Mouse (Mus musculus) CH12.LX (cell line): ENCODE data around the gene Gm21964. TPM values are rescaled to one million over a fixed set of nuclear protein-coding genes. Genes with fewer than 3 reads are reported as not detected.

ENCODE experiments used
- DNase-seq: peaks from one replicate; pipeline ENCODE4 v3.0.0-alpha.2; 2013; ENCODE audit errors: extremely low read depth
- H3K27ac ChIP-seq: 2 replicates; pipeline ENCODE4 v1.5.1; 2012; ENCODE audit warnings: low read depth, mild to moderate bottlenecking, control low read depth, moderate library complexity; ENCODE audit not compliant: insufficient read depth
- H3K27me3 ChIP-seq: replicated peaks from 2 replicates; pipeline ENCODE3; 2012; ENCODE audit warnings: inconsistent platforms
- H3K36me3 ChIP-seq, 2 experiments: replicated peaks in 1 of 2; 2 replicates each; pipeline versions ENCODE3 to v1.6.1; 2012; ENCODE audit warnings: inconsistent platforms in 1 of 2, low read length in 1 of 2, mild to moderate bottlenecking in 1 of 2, mixed read lengths in 1 of 2, moderate library complexity in 1 of 2; ENCODE audit not compliant: control insufficient read depth in 1 of 2, insufficient read depth in 1 of 2
- H3K4me1 ChIP-seq, 2 experiments: 2 replicates each; pipeline ENCODE4 v1.6.1; 2012; ENCODE audit warnings: inconsistent platforms in 1 of 2, moderate library complexity in 1 of 2; ENCODE audit not compliant: insufficient read depth in 2 of 2, control insufficient read depth in 1 of 2
- H3K4me2 ChIP-seq: 2 replicates; pipeline ENCODE4 v1.6.1; 2012; ENCODE audit warnings: low read depth, mild to moderate bottlenecking, control low read depth; ENCODE audit not compliant: poor library complexity, insufficient read depth, severe bottlenecking
- H3K4me3 ChIP-seq, 3 experiments: fragments of 150-350 bp in 1 of 3; sonication (generic) in 1 of 3; replicated peaks in 1 of 3; 2 replicates each; pipeline versions ENCODE3 to v1.5.1; 2011 to 2012; ENCODE audit warnings: low read depth in 2 of 3, low read length in 2 of 3, mild to moderate bottlenecking in 2 of 3, moderate library complexity in 2 of 3, control low read depth in 1 of 3, improper control_type of control experiment in 1 of 3, inconsistent platforms in 1 of 3, mixed read lengths in 1 of 3; ENCODE audit not compliant: poor library complexity in 1 of 3
- H3K79me2 ChIP-seq: replicated peaks from 2 replicates; pipeline ENCODE4 v1.6.1; 2012; ENCODE audit warnings: mild to moderate bottlenecking, moderate library complexity; ENCODE audit not compliant: control insufficient read depth, poor library complexity, insufficient read depth, severe bottlenecking; ENCODE audit errors: extremely low read depth
- H3K9ac ChIP-seq: 2 replicates; pipeline ENCODE4 v1.6.1; 2012; ENCODE audit warnings: low read depth, mild to moderate bottlenecking, control low read depth, moderate library complexity; ENCODE audit not compliant: insufficient read depth
- H3K9me3 ChIP-seq: replicated peaks from 2 replicates; pipeline ENCODE3; 2012; ENCODE audit warnings: low read length, inconsistent platforms, mixed read lengths
- BHLHE40 ChIP-seq: IDR thresholded peaks from 2 replicates; pipeline ENCODE4 v1.6.1; 2011; ENCODE audit warnings: mild to moderate bottlenecking, low read depth, low read length, improper control_type of control experiment
- CHD1 ChIP-seq: IDR thresholded peaks from 2 replicates; pipeline ENCODE4 v1.6.1; 2012; ENCODE audit warnings: low read depth, low read length, improper control_type of control experiment, inconsistent platforms
- CHD2 ChIP-seq: IDR thresholded peaks from 2 replicates; pipeline ENCODE4 v1.6.1; 2011; ENCODE audit warnings: low read length, improper control_type of control experiment
- CTCF ChIP-seq, 2 experiments: IDR thresholded peaks in 1 of 2; conservative IDR thresholded peaks in 1 of 2; 2 replicates each; pipeline ENCODE4 v1.5.1; 2011 to 2012; ENCODE audit warnings: low read depth in 2 of 2, low read length in 2 of 2, improper control_type of control experiment in 1 of 2, inconsistent platforms in 1 of 2, mild to moderate bottlenecking in 1 of 2, moderate library complexity in 1 of 2
- EP300 ChIP-seq: IDR thresholded peaks from 2 replicates; pipeline ENCODE4 v1.6.1; 2011; ENCODE audit warnings: low read length, improper control_type of control experiment
- ETS1 ChIP-seq: conservative IDR thresholded peaks from 2 replicates; pipeline ENCODE4 v1.6.1; 2012; ENCODE audit warnings: low read depth, mild to moderate bottlenecking, inconsistent platforms, low read length, improper control_type of control experiment, moderate library complexity
- GABPA ChIP-seq: IDR thresholded peaks from 2 replicates; pipeline ENCODE4 v1.6.1; 2012; ENCODE audit warnings: low read depth, low read length, improper control_type of control experiment, inconsistent platforms; ENCODE audit not compliant: insufficient replicate concordance
- IRF4 ChIP-seq: IDR thresholded peaks from 2 replicates; pipeline ENCODE4 v1.6.1; 2014; ENCODE audit warnings: low read depth, mild to moderate bottlenecking, inconsistent platforms, low read length, improper control_type of control experiment
- JUND ChIP-seq: conservative IDR thresholded peaks from 2 replicates; pipeline ENCODE4 v1.6.1; 2011; ENCODE audit warnings: low read depth, low read length, improper control_type of control experiment
- KAT2A ChIP-seq: IDR thresholded peaks from 2 replicates; pipeline ENCODE4 v1.6.1; 2012; ENCODE audit warnings: low read length, improper control_type of control experiment, inconsistent platforms; ENCODE audit not compliant: insufficient replicate concordance
- MAFK ChIP-seq: IDR thresholded peaks from 2 replicates; pipeline ENCODE4 v1.6.1; 2011; ENCODE audit warnings: low read length, improper control_type of control experiment; ENCODE audit not compliant: insufficient replicate concordance
- MEF2A ChIP-seq: IDR thresholded peaks from 2 replicates; pipeline ENCODE4 v1.6.1; 2014; ENCODE audit warnings: low read depth, mild to moderate bottlenecking, inconsistent platforms, low read length, improper control_type of control experiment, borderline replicate concordance
- MXI1 ChIP-seq: IDR thresholded peaks from 2 replicates; pipeline ENCODE4 v1.6.1; 2011; ENCODE audit warnings: mild to moderate bottlenecking, low read depth, low read length, improper control_type of control experiment
- NELFE ChIP-seq: IDR thresholded peaks from 2 replicates; pipeline ENCODE4 v1.6.1; 2011; ENCODE audit warnings: low read depth, low read length, improper control_type of control experiment
- NRF1 ChIP-seq: IDR thresholded peaks from 2 replicates; pipeline ENCODE4 v1.6.1; 2014; ENCODE audit warnings: low read depth, mild to moderate bottlenecking, inconsistent platforms, low read length, improper control_type of control experiment, moderate library complexity
- PAX5 ChIP-seq: IDR thresholded peaks from 2 replicates; pipeline ENCODE4 v1.6.1; 2012; ENCODE audit warnings: low read length, inconsistent platforms, mixed read lengths
- POLR2A ChIP-seq: IDR thresholded peaks from 2 replicates; pipeline ENCODE4 v1.6.1; 2011; ENCODE audit warnings: low read depth, mild to moderate bottlenecking, improper control_type of control experiment, low read length
- RAD21 ChIP-seq: IDR thresholded peaks from 2 replicates; pipeline ENCODE4 v1.6.1; 2011; ENCODE audit warnings: low read depth, mild to moderate bottlenecking, low read length, improper control_type of control experiment, moderate library complexity
- RCOR1 ChIP-seq: conservative IDR thresholded peaks from 2 replicates; pipeline ENCODE4 v1.6.1; 2012; ENCODE audit warnings: low read depth, mild to moderate bottlenecking, inconsistent platforms, low read length, improper control_type of control experiment
- SIN3A ChIP-seq: IDR thresholded peaks from 2 replicates; pipeline ENCODE4 v1.6.1; 2012; ENCODE audit warnings: low read length, improper control_type of control experiment, inconsistent platforms
- SMC3 ChIP-seq: IDR thresholded peaks from 2 replicates; pipeline ENCODE4 v1.6.1; 2011; ENCODE audit warnings: low read depth, low read length, improper control_type of control experiment
- USF1 ChIP-seq: IDR thresholded peaks from 2 replicates; pipeline ENCODE4 v1.6.1; 2014; ENCODE audit warnings: low read depth, mild to moderate bottlenecking, inconsistent platforms, low read length, improper control_type of control experiment
- USF2 ChIP-seq: conservative IDR thresholded peaks from 2 replicates; pipeline ENCODE4 v1.6.1; 2011; ENCODE audit warnings: low read depth, low read length, improper control_type of control experiment
- ZC3H11A ChIP-seq: IDR thresholded peaks from 2 replicates; pipeline ENCODE4 v1.6.1; 2012; ENCODE audit warnings: low read depth, mild to moderate bottlenecking, inconsistent platforms, low read length, improper control_type of control experiment
- ZKSCAN1 ChIP-seq: IDR thresholded peaks from 2 replicates; pipeline ENCODE4 v1.6.1; 2012; ENCODE audit warnings: low read depth, inconsistent platforms, low read length, improper control_type of control experiment, borderline replicate concordance
- dilution Hi-C: fragments of 300-500 bp; cut with MboI; formaldehyde crosslinking; loops from 2 replicates; pipeline ENCODE4 v1.14.3; 2020; ENCODE audit warnings: low sequenced_read_pairs; ENCODE audit not compliant: extremely low pct_unique_long_range_greater_than_20kb, extremely low pct_ligation_motif_present
- in situ Hi-C: fragments of 300-500 bp; cut with MboI; formaldehyde crosslinking; loops from 3 replicates; pipeline ENCODE4 v1.14.3; 2019; ENCODE audit warnings: low sequenced_read_pairs, low pct_ligation_motif_present, low pct_unique_long_range_greater_than_20kb, mixed read lengths
- polyA plus RNA-seq: library from polyadenylated mRNA; unstranded; fragments of >175 nt; gene quantifications from 2 replicates; pipeline ENCODE4 v1.2.1, GENCODE M21; 2012; ENCODE audit warnings: low read depth; ENCODE audit not compliant: insufficient read length
- total RNA-seq, 2 experiments: library from RNA; depleted of rRNA; stranded (reverse); fragments of 300-350 nt in 1 of 2; fragments of >200 nt in 1 of 2; gene quantifications; 2 replicates each; pipeline ENCODE4 v1.2.3; 2012 to 2014

Gene Gm21964
- total and polyA plus RNA-seq, 3 experiments = not detected

- H3K79me2 ChIP-seq = no peaks in the 10 kb centered on the region
- no peak overlapping the region for H3K9ac ChIP-seq
- H3K4me2 ChIP-seq = peak overlapping the region; percentile 78; the same call in 1 of the 2 replicates
- in situ Hi-C loops (no loop called here), dilution Hi-C loops (no loop called here)
- no peak overlapping the region for H3K27ac ChIP-seq
- no peaks in the 10 kb centered on the region for H3K36me3 ChIP-seq
- peaks cover 12% of the 10 kb centered on the region for H3K27me3 ChIP-seq
- DNase-seq = peak; percentile 89
- H3K4me1 ChIP-seq = peaks cover 10 to 16% of the 10 kb centered on the region in 2 experiments
- no peaks in the 10 kb centered on the region for H3K9me3 ChIP-seq
- peak overlapping the region in 1 of 3 experiments; percentile 46 for H3K4me3 ChIP-seq
- 0 out of 2 replicates have a peak, but pooled peaks have one; percentile 13 for TF ChIP-seq BHLHE40
- TF ChIP-seq POLR2A = no peak
- TF ChIP-seq ZC3H11A = no peak
- no peak for TF ChIP-seq NELFE
- 0 out of 2 replicates have a peak, but pooled peaks have one; percentile 51 for TF ChIP-seq JUND
- peak; percentile 26; the same call in 1 of the 2 replicates for TF ChIP-seq SIN3A
- peak; percentile 73 for TF ChIP-seq RAD21
- peak; percentile 78 for TF ChIP-seq SMC3
- peak; percentile 52 for TF ChIP-seq EP300
- TF ChIP-seq MEF2A = 0 out of 2 replicates have a peak, but pooled peaks have one; percentile 8
- TF ChIP-seq IRF4 = peak; percentile 68
- no peak for TF ChIP-seq KAT2A
- 0 out of 2 replicates have a peak, but pooled peaks have one; percentile 31 for TF ChIP-seq MXI1
- no peak for TF ChIP-seq NRF1
- TF ChIP-seq MAFK = 0 out of 2 replicates have a peak, but pooled peaks have one; percentile 6
- no peak for TF ChIP-seq PAX5
- TF ChIP-seq CHD1 = no peak
- TF ChIP-seq CTCF (conservative IDR thresholded peaks at IDR 0.05 in 1 of 2, IDR thresholded peaks at IDR 0.05 in 1 of 2; ENCODE audit: low read depth in 2 of 2, low read length in 2 of 2) = peak; percentile 68 to 84; a peak in 3 of 4 replicates
- TF ChIP-seq RCOR1 = no peak; the same call in 1 of the 2 replicates
- peak; percentile 24; the same call in 1 of the 2 replicates for TF ChIP-seq ETS1
These were observed 44.5 kb downstream of the Gm21964 start for GRCm38 (mm10) chr8:110145538-110145937.

GRCm38 (mm10) chr8:110152951-110153350, 51.9 kb downstream of the Gm21964 start:
- Histone ChIP-seq H3K36me3 (no peaks in the 10 kb centered on the region), H3K27me3 (peaks cover 19% of the 10 kb centered on the region), H3K9me3 (no peaks in the 10 kb centered on the region), H3K79me2 (no peaks in the 10 kb centered on the region), H3K4me3 (no peak overlapping the region), H3K4me2 (no peak overlapping the region), H3K27ac (no peak overlapping the region), H3K4me1 (peaks cover 0 to 2% of the 10 kb centered on the region in 2 experiments; a peak in 1 of 4 replicates), H3K9ac (no peak overlapping the region)
- in situ Hi-C loops (no loop called here), dilution Hi-C loops (no loop called here)
- no peak for DNase-seq
- TF ChIP-seq USF1 (peak; percentile 48), GABPA (no peak), CHD2 (no peak), USF2 (peak; percentile 36; the same call in 1 of the 2 replicates), ZKSCAN1 (no peak), NRF1 (no peak)
